Mouse (Mus musculus) liver, postnatal 0 days (tissue): ENCODE data around the gene Fam19a5.

Experiments used
- CTCF ChIP-seq: sonication (generic); IDR thresholded peaks from 2 replicates; pipeline ENCODE4 v1.5.1; 2016; ENCODE audit warnings: antibody characterized with exemption, low read depth
- EP300 ChIP-seq: IDR thresholded peaks from 2 replicates; pipeline ENCODE4 v1.6.1; 2016; ENCODE audit warnings: antibody characterized with exemption, low read depth, mild to moderate bottlenecking

DNA sequence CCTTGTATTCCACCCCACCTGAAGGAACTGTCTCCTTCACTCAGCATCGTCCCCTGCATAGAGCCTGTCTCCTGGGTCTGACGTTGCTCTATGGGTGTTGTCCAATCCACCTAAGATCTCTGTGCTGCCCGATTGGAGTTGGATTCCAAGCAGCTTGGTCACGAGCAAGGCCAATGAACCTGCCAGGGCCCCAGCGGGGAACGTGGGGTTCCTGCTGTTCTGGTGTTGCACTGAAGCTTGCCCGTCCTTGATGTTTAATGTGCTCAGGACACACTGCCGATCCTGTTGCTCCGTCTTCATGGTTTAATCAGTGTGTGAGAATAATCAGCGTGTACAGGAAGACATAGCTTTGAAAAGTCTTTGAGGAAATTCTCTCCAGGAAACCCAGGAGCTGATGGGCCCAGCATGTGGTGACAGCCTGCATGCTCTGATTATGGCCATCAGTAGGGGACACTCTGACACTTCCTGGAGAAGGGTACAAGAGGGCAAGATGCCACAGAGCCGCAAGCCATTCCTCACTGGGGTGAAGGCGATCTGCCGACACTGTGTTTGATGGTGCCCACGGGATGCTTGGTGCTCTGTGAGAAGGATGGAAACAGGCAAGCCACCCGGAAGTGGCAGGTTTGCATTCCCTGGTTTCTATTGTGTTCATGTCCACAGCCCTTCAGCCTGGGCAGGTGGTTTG is 147.3 kb downstream of the Fam19a5 start:
- no peak for TF ChIP-seq CTCF
- no peak for TF ChIP-seq EP300
